Mouse (Mus musculus) spleen, embryonic (tissue): ENCODE measurements around the gene Hemk1.

ENCODE experiments used
- CTCF ChIA-PET: fragments of 350-600 bp; sonication (Branson Sonifier 250); formaldehyde crosslinking; loops from one replicate; lab custom pipeline; 2022; lab: Charles Lee

Gene Hemk1

DNA sequence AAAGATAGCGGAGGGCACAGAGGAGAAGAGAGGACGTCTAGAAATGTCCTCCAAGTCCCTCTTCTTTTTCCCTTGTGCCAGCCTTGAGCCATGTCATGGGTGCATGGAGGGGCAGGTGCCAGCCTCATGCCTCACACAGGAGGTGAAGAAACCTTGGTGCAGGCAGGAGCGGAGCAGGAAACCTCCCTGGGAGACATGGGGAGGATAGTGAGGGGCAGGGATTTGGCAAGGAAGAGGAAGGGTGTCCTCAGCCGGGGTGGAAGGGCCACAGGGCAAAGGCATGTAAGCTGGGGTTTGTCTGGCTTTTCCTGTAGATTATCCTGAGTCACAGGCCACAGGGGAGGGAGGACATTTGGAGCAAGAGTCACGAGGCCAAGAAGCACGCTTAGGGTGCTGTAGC, 5.9 kb upstream of the Hemk1 start:
- CTCF ChIA-PET: interaction anchor here (0.6 kb wide), 1 partner anchor 49 kb away, joined by 6 read pairs; no protein-coding TSS in a partner anchor

DNA sequence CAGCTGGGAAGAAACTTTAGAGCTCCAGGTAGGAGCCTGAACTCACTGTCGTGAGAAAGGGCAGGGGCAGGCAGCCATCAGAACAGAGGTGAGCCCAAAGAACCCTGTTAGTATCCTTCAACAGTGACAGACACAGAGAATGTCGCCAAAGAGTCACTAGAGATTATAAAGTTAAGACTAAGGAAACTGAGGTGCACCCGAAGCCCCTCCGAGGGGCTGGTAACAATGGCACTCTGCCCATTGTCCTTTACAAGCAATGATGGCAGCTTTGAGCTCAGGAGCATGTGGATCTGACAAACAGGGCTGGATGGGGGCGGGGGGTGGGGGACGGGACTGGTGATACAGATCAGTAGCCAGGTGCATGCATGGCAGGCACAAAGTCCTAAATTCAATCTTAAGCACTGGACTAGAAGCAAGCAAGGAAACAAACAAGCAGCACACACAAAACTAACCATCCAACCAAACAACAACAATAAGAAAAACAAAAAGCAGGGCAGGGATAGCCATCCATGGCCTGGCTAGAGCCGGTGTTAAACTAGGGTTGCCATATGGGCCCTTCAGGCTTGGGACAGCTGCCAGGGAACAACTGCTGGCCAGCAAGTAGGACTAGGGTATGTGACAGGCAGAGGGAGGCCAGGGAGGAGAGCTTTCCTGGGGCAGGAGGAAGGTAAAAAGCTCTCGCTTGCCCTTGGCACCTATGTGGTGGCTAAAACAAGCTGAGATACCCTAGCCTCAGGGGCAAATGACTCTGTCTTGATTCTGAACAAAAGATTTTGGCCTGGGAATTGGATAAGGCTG, 5.2 kb upstream of the Hemk1 start:
- CTCF ChIA-PET: interaction anchor here (0.6 kb wide), 1 partner anchor 49 kb away, joined by 6 read pairs; no protein-coding TSS in a partner anchor

DNA sequence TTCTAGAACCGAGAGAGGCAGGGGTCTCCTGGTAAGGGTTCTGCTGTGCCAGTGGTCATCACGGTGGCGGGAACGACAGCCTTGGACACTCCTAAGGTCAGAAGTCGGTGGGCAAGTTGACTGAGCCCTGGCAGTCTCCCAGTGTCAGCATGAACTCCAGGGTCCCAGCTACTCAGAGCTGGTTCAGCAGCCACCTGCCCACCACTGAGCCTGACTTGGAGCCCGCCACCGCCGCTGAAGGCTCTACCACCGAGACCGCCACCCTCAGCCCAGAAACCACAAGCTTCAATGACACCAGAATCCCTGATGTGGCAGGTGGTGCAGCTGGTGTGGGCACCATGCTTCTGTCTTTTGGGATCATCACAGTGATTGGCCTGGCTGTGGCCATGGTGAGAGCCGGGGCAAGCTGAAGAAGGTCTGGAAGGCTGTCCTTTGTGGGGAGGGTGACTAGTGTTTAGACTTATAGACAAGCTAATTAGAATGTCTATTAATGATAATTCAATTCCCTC, 4.1 kb upstream of the Hemk1 start:
- CTCF ChIA-PET: interaction anchor here (0.7 kb wide), 2 partner anchors 30 to 31 kb away, joined by 3 to 6 read pairs; no protein-coding TSS in a partner anchor

DNA sequence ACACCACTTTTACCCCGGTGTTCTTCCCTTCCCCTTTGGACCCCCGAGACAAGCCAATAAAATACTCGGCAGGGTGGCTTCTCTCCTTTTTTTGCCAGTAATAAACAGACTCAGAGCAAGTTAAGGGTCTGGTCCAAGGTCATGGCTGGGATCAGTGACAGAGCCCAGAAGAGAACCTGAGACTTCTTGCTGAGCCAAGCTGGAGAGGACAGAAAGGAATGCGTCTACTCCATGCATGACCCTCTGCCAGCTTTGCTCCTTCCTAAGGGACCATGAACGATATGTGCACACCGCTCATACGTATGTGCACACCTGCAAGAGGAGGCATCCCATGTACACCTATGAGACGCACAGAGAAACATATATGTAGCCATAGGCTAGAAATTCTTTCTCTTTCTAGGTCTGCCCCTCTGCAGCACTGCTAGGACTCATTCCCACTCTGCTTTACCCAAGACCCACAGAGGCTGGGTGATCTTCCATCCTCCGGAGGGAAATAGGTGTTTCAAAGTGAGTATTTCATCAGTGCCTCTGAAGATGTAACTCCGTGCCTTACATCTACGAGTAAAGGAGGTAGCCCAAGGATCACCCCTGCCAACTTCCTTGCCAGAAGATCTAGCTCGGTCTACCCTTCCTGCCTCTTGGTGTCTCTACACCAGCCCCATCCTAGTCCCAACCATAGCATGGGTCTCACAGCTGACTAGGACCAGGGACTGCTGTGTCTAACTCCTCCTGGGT, 2.9 kb upstream of the Hemk1 start:
- CTCF ChIA-PET: interaction anchor here (1.1 kb wide), 1 partner anchor 16 kb away, joined by 4 read pairs; no protein-coding TSS in a partner anchor

DNA sequence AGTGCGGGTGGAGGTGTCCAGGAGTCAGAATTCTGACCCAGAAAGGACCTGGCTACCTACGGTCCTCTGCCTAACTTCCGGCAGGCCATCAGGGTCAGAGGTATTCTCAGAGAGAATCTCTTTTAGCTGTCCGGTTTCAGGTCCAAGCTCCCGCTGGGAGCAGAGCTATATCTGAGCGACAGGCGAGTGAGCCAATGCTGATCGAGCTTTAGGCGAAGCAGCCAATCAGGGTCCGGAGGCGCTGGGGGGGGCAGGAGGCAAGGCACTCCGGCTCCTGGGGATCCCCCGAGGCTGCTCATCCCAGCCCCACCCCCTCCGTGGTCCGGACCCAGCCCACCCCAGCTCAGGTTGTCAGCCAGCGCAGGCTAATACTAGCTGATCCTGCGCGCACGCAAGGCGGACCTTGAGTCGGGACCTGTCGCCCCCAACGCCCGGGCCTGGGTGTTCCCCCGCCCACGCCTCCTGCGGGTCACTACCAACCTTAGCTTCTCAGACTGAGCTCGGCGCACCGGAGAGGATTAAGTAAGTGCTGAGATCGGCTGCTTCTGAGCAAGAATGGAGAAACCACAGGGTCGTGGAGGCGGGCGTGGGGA, 2.2 kb upstream of the Hemk1 start, which contains the start of gene 6430571L13Rik:
Gene 6430571L13Rik, plus strand, starts transcription at position 336 of the 593 bp plus-strand sequence.
- CTCF ChIA-PET: interaction anchor here (0.6 to 1.1 kb wide), 2 partner anchors 17 to 497 kb away, joined by 3 to 4 read pairs; no protein-coding TSS in a partner anchor

DNA sequence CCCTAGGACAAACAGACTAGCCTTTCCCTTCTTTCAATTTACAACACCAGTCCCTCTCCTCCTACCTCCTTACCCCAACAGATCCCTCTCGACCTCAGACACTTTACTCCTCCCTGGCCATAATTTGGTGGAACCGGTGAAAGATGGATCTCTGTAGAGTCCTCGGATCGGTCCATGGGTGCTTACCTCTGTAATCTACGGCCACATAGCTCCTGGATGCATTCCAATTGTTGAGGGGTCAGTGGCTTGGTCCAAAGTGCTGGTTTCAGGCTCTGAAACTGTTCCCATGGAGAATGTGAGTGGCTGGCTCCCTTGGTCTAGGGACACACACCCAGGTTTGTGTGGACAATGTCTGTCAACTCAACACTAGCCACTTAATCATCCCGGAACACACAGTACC, 1.8 kb downstream of the Hemk1 start:
- CTCF ChIA-PET: interaction anchor here (0.6 to 2.0 kb wide), 2 partner anchors 42 to 82 kb away, joined by 5 to 7 read pairs; no protein-coding TSS in a partner anchor

DNA sequence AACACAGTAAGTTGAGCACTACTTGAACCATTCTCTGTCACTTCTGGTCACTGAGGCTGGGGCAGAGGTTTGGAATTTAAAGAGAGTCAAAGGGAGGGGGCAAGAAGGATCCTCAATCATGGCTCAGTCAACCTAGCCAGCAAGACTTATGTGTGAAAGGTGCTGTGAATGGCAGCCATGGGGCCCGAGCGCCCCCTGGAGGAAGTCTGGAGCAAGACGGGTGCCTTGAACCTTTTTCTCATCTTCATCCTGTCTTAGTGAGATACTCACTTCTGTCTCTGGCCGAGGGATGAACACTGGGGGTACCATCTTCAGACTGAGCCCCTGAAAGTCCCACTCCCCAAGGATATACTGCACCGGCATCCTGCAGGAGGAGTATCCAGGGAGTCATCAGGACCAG, 2.2 kb downstream of the Hemk1 start:
- CTCF ChIA-PET: interaction anchor here (1.0 to 2.0 kb wide), 2 partner anchors 42 to 43 kb away, joined by 4 to 7 read pairs; no protein-coding TSS in a partner anchor

DNA sequence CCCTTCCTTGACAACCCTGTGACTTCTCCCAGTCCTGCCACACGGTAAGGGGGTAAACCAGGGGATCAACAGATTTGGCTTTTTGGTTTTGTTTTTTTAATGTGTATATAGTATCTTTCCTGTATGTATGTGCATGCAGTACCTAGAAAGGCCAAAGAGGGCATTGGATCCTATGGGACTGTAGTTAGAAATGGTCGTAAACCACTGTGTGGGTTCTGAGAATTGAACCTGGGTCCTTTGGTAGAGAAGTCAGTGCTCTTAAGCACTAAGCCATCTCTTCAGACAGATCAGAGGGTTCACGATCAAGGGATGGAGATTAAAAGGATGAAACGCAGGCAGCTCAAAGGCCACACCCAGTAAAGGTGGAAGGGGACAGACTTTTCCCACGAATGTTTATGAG, 3.1 kb downstream of the Hemk1 start:
- CTCF ChIA-PET: interaction anchor here (0.6 to 2.0 kb wide), 5 partner anchors 11 to 47 kb away, joined by 3 to 7 read pairs (median 4); partner anchors contain the start of gene Cish

DNA sequence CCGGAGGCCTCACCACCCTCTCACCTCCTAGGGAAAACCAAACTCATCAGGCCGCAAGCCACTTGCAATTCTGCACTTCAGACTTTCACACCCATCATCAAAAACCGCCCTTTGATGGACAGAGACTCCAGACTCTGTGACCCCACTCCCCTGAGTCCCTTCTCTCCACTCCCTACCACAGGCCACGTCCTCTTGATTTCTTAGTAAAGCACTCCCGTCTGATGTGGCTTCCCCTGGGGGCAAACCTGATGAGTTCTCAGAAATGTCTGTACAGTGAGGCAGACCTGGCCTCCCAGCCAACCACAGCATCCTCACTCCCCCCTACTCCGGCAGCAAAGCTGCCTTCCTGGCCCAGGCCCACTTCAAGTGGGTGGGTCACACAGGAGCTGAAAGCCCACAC, 3.8 kb downstream of the Hemk1 start:
- CTCF ChIA-PET: interaction anchor here (1.1 to 1.3 kb wide), 2 partner anchors 38 to 46 kb away, joined by 3 to 4 read pairs; partner anchors contain the start of gene Cish

DNA sequence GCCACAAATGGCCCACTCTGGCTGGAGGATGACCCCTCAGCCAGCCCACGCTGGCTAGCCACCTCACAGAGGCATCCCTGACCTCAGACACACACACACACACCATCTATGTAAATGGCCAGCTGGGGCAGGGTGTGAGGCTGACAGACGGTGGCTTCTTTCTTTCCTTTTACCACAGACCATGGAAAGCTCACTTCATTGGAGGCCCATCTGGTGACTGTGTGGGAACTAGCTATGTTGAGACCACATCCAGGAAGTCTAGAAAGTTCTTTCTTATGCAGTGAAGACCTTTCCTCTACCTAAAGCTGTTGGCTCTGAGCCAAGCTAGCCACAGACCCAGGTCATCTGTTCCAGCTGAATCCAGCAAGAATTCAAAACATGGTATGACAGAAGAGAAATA, 4.5 kb downstream of the Hemk1 start:
- CTCF ChIA-PET: no interaction called here

DNA sequence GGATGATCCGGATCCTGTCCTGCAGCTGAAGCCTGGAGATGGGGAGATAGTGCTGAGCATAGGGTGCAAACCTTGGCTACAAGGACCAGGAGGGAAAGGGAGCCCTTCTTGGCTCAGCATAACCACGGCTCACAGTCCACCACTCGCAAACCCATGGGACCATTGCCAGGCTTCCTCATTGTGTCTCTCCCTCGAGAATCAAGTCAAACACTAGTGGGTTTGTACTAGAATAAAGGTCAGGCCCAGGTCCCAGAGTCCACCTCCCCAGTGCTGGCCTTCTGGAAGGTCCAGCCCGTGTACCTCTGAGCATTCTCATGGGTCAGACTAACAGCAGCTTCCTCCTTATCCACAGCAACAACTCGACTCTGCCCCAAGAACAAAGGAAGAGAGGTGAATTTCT, 7.4 kb downstream of the Hemk1 start:
- CTCF ChIA-PET: no interaction called here

DNA sequence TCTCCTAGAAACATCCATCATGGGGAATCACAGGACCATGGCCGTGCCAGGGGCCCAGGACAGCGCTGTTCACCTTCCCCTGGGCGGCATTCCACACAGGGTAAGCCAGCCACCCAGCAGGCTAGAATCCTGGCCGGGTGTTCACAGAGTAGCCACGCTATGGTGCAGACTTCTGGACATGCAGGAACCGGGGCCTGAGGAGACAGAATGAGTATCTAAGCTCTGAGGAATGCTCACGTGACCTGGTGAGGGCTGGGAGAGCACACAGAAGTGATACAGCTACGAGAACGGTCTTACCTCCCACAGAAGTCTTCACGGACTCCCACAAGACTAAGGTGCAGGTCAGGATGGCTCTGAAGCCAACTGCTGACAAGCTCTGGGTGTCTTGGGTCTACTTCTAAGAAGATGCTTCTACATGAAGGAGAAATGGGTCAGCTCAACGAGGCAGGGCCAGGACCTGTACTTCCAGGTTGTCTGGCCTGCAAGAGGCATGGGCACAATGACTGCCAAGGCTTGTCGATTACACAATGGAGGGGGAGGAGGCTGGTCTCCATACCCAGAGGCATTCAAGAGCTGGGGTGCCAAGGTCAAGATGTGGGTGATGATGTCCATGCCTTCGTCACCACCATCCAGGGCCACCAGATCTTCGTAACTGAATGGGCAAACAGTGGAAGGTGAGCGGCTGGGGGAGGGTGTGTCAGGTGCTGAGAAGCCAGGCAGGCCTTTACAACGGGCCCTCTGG, 10.1 kb downstream of the Hemk1 start:
- CTCF ChIA-PET: no interaction called here

DNA sequence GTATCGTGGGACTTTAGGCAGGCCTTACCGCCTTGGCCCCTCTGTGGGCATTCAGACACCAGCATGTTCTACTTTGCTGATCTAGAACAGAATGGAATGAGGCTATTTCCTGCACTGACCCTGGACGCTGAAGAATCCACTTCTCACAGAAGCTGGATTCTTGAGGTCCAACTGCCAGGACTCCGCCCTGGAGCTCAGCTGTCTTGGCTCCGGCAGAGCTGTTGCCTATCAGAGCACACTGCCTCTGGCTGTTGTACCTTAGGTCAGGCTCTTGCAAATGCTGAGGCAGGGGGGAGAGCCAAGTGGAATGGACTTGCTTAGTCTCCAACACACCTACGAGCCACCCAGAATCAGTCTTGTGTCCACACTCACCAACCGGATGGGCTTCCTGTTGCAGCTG, 12.2 kb downstream of the Hemk1 start:
- CTCF ChIA-PET: no interaction called here

DNA sequence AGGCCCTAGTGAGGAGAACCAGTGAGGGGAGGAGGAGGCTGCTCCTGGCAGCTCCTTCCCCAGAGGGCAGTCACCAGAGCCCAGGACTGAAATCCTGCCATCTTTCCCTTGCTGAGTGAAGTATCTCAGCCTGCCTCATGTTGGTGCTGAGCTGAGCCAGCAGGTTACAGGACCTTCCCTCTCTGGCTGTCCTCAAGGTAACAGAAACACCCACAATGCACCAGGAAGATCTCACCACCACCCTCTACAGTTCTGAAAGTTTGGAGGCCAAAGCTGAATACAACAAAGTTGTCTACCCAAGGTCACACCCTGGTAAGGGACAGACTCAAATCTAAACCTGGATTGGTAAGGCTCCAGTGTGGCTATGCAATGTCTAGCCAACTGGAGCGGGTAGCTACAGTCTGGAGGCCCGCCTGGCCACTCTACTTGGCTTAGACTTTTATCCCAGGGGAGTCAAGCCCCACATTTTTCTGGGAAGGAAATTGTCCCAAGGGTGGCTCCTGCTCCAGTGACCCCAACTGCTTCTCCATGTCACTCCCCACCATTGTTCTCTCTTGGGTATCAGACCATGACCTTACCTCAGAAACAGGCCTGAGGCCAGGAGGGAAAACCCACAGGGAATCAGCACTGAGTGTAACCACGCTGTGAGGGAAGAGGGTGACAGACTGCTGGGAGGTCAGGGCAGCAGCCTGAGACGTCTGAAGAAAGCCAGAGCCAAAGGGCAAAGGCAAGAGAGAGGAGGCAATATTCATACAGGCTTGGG, 13.2 kb downstream of the Hemk1 start:
- CTCF ChIA-PET: no interaction called here

DNA sequence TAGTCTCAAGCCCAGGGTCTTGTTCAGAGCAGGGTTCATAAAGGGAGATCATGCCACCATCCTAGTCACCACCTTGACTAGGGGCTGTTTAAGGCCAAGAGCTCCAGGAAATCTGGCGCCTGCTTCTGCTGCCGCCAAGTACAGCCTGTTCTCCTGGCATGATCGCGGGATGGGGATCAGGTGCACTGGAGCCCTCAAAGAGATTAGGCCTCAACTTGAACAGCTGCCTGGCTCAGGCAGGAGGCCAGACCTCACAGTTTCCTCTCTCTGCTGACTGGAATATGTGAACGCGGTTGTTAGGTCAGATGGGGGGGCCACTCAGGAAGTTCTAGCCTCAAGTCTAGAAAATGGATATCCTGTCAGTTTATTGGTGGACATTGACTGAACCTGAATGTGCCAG, 14.6 kb downstream of the Hemk1 start:
- CTCF ChIA-PET: interaction anchor here (0.7 kb wide), 1 partner anchor 12 kb away, joined by 3 read pairs; no protein-coding TSS in a partner anchor

DNA sequence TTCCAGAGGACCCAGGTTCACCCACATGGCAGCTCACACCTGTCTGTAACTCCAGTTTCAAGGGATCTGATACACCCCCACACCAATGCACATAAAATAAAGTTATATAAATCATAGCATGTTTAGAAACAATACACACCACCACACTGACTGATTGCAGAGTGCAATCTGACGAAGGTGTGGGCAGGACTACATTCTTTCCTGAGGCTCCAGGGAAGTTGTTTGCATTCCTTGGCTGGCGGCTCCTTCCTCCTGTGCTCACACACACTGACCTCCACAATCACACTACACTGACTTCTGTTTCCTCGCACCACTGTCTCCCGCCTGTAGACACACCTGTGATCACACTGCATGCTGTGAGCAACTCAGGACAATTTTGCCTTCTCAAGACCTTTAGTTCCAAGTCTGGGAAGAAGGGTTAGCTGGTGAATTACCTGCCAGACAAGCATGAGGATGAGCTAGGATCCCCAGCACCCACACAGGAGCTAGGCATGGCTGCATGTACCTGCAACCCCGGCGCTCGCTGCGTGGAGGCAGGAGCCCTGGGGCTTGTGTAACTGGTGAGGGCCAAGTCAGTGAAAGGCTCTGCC, 15.6 kb downstream of the Hemk1 start:
- CTCF ChIA-PET: no interaction called here

DNA sequence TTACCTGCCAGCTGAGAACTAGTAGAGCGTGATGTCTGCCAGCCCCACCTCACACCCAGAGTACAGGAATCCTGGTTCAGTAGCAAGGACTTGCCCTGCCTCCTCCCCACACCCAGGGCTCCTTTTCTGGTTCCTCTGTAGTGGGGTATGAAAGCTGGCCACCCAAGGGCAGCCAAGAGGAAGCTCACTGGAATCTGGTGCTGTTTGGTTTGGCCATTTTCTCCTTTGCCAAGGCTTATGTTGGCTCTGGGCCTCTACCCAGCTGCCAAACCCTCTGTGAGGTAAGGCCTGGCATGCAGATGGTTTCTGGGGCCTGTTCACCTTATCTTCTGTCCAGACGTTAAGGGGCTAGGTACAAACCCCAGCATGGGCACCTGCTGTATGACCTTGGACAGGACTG, 22.4 kb downstream of the Hemk1 start:
- CTCF ChIA-PET: no interaction called here

DNA sequence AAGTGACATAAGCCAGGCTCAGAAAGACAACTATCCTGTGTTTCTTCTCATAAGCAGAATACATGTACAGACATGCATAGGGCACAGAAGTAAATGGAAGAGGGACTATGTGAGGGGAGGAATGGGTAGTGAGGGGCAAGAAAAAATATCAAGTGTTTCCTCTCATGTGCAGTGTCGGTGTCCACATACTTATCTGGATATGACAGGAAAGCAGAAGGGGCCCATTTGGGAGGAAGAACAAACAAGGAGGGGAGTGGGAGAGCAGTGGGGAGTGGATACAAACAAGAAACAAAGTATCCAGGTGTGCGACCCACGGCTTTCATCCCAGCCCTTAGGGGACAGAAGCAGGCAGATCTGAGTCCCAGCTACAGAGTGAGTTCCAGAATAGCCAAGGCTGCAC, 24.2 kb downstream of the Hemk1 start:
- CTCF ChIA-PET: interaction anchor here (0.7 kb wide), 1 partner anchor 19 kb away, joined by 3 read pairs; no protein-coding TSS in a partner anchor
